Mouse (Mus musculus) small intestine, adult 2 months (tissue): ENCODE results near the gene Wwp2. TPM values are rescaled to one million over a fixed set of nuclear protein-coding genes. Genes with fewer than 3 reads are reported as not detected.

Experiments
- H3K27ac ChIP-seq: fragments of 200-500 bp; 2 replicates; pipeline ENCODE4 v1.5.1; 2012; ENCODE audit warnings: low read depth, low read length, control low read depth, inconsistent platforms; ENCODE audit not compliant: insufficient read depth
- H3K27me3 ChIP-seq: fragments of 200-500 bp; 2 replicates; pipeline ENCODE4 v1.6.1; 2012; ENCODE audit warnings: mild to moderate bottlenecking, moderate library complexity, low read length, inconsistent platforms; ENCODE audit not compliant: control insufficient read depth, insufficient read depth
- H3K36me3 ChIP-seq: fragments of 200-500 bp; 2 replicates; pipeline ENCODE4 v1.6.1; 2012; ENCODE audit warnings: mild to moderate bottlenecking, low read length, control low read depth, inconsistent platforms; ENCODE audit not compliant: control insufficient read depth, insufficient read depth
- H3K4me1 ChIP-seq: fragments of 200-500 bp; 2 replicates; pipeline ENCODE4 v1.6.1; 2012; ENCODE audit warnings: low read length, inconsistent platforms, mixed read lengths; ENCODE audit not compliant: control insufficient read depth, insufficient read depth, insufficient read length
- H3K4me3 ChIP-seq: fragments of 200-500 bp; 2 replicates; pipeline ENCODE4 v1.5.1; 2012; ENCODE audit warnings: low read depth, mild to moderate bottlenecking, control low read depth, inconsistent platforms, low read length, moderate library complexity
- CTCF ChIP-seq: fragments of 200-500 bp; IDR thresholded peaks from 2 replicates; pipeline ENCODE4 v1.5.1; 2012; ENCODE audit warnings: low read depth, mild to moderate bottlenecking, control low read depth, inconsistent platforms, low read length, moderate library complexity, mixed read lengths; ENCODE audit not compliant: insufficient replicate concordance, insufficient read length; ENCODE audit errors: extremely low read depth
- POLR2A ChIP-seq: fragments of 200-500 bp; IDR thresholded peaks from 2 replicates; pipeline ENCODE4 v1.6.1; 2012; ENCODE audit warnings: low read depth, mild to moderate bottlenecking, control low read depth, inconsistent platforms, low read length, moderate library complexity
- WGBS: fragments of 180-500 bp; shearing (Covaris S2); methylation state at CpG from one replicate; pipeline ENCODE4 v1.1.7; 2018; 5-methylcytosine and 5-hydroxymethylcytosine counted together
- polyA plus RNA-seq: library from polyadenylated mRNA; depleted of rRNA; stranded (reverse); fragments of >200 nt; gene quantifications from 2 replicates; pipeline ENCODE4 v1.2.3, GENCODE M21; 2012

Gene Wwp2
- polyA plus RNA-seq, 1 experiment, result 56.9 TPM

DNA sequence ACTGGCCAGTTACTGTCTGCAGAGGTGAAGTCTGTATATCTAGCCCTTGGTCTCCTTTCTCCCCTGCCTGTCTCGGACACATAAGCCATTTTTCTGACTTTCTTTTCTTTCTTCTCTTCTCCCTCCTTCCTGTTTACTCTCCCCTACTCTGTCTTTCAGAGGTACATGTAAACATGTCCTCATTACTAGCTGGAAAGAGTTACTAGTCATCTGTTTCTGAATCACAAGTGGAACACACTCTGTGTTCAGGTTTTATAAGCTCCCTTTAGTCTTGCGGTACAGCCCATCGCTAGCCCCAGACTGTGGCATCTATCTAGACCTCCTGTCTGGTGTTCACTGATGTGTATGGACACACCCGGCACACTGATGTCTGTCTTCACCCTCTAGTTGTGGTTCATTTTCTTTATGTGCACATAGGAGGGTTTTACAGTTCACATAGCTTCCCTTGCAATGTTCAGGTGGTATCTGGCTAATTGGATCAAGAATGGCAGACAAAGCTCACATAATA lies 12.3 kb downstream of the Wwp2 start:
- H3K36me3 ChIP-seq, result 0 out of 2 replicates have a peak, but pooled peaks cover 2% of the 10 kb centered on the region
- H3K27me3 ChIP-seq, result no peaks in the 10 kb centered on the region
- WGBS, result 71% methylated on average over 4 of the region's 4 CpGs
- no peak for TF ChIP-seq CTCF
- no peak for TF ChIP-seq POLR2A
- peaks cover 19% of the 10 kb centered on the region; the same call in 1 of the 2 replicates for H3K4me1 ChIP-seq
- H3K27ac ChIP-seq, result peak overlapping the region; percentile 75
- H3K4me3 ChIP-seq, result peak overlapping the region; percentile 20; the same call in 1 of the 2 replicates

DNA sequence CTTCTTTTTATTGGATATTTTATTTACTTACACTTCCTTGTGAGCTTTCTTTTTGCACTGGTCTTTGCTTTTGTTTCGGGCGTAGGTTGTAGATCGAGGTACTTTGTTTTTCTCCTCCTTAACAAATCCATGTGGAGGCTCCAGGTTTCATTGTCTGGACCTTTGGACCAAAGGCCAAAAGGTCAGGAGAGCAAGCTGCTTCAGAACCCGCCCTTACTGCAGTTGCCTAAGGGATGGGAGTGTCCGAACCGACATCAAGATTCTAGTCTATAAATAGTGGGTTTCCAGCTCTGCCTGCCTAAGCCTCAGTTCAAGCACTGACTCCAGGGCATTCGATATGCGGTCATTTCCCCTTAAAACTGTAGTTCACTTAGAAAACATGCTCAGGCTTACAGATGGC lies 13.0 kb downstream of the Wwp2 start:
- H3K27ac ChIP-seq, result peak overlapping the region; percentile 75
- no peaks in the 10 kb centered on the region for H3K27me3 ChIP-seq
- H3K36me3 ChIP-seq, result peaks cover 4% of the 10 kb centered on the region; the same call in 1 of the 2 replicates
- H3K4me1 ChIP-seq, result peaks cover 19% of the 10 kb centered on the region; the same call in 1 of the 2 replicates
- no peak for TF ChIP-seq POLR2A
- no peak for TF ChIP-seq CTCF
- WGBS, result 20% methylated on average over 8 of the region's 8 CpGs
- H3K4me3 ChIP-seq, result no peak overlapping the region

- TF ChIP-seq POLR2A (no peak), CTCF (no peak)
- no peak overlapping the region for H3K4me3 ChIP-seq
- H3K27me3 ChIP-seq, result no peaks in the 10 kb centered on the region
- 54% methylated on average over 6 of the region's 6 CpGs for WGBS
- H3K27ac ChIP-seq, result peak overlapping the region; percentile 75
- H3K4me1 ChIP-seq, result peaks cover 19% of the 10 kb centered on the region; the same call in 1 of the 2 replicates
- H3K36me3 ChIP-seq, result peaks cover 4% of the 10 kb centered on the region; the same call in 1 of the 2 replicates
These were observed 13.5 kb downstream of the Wwp2 start for GRCm38 (mm10) chr8:107449655-107450054.

GRCm38 (mm10) chr8:107451414-107452066 lies 15.4 kb downstream of the Wwp2 start:
- peaks cover 4% of the 10 kb centered on the region; the same call in 1 of the 2 replicates for H3K36me3 ChIP-seq
- no peaks in the 10 kb centered on the region for H3K27me3 ChIP-seq
- peaks cover 19% of the 10 kb centered on the region; the same call in 1 of the 2 replicates for H3K4me1 ChIP-seq
- H3K27ac ChIP-seq, result no peak overlapping the region
- no peak for TF ChIP-seq POLR2A
- TF ChIP-seq CTCF, result no peak
- H3K4me3 ChIP-seq, result no peak overlapping the region
- WGBS, result 88% methylated on average over 13 of the region's 13 CpGs

GRCm38 (mm10) chr8:107453386-107453785 lies 17.2 kb downstream of the Wwp2 start:
- no peaks in the 10 kb centered on the region for H3K27me3 ChIP-seq
- H3K4me1 ChIP-seq, result peaks cover 12% of the 10 kb centered on the region; the same call in 1 of the 2 replicates
- TF ChIP-seq CTCF, result no peak
- TF ChIP-seq POLR2A, result no peak
- no peak overlapping the region for H3K4me3 ChIP-seq
- 96% methylated on average over 11 of the region's 11 CpGs for WGBS
- no peak overlapping the region for H3K27ac ChIP-seq
- peaks cover 15% of the 10 kb centered on the region for H3K36me3 ChIP-seq

DNA sequence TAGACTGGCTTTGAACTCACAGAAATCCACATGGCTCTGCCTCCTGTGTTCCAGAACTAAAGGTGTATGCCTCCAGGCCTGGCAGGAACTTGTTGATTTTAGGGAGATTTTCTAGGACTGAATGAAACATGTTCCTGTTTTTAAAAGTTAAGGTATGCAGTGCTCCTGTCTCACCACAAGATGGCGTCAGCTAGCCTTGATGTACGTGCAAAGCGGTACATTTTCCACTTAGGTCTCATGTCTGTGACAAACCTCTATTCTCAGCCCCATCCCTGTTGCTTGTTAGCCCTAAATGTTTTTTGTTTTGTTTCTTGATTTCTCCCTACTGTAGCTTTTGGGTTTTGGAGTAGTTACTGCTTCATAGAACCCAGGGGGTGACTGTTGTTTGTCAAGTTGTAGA lies 19.1 kb downstream of the Wwp2 start:
- no peak for TF ChIP-seq CTCF
- no peak for TF ChIP-seq POLR2A
- no peak overlapping the region for H3K4me3 ChIP-seq
- H3K27ac ChIP-seq, result no peak overlapping the region
- H3K27me3 ChIP-seq, result no peaks in the 10 kb centered on the region
- WGBS, result 8% methylated on average over 3 of the region's 3 CpGs
- peaks cover 27% of the 10 kb centered on the region for H3K36me3 ChIP-seq
- H3K4me1 ChIP-seq, result no peaks in the 10 kb centered on the region

DNA sequence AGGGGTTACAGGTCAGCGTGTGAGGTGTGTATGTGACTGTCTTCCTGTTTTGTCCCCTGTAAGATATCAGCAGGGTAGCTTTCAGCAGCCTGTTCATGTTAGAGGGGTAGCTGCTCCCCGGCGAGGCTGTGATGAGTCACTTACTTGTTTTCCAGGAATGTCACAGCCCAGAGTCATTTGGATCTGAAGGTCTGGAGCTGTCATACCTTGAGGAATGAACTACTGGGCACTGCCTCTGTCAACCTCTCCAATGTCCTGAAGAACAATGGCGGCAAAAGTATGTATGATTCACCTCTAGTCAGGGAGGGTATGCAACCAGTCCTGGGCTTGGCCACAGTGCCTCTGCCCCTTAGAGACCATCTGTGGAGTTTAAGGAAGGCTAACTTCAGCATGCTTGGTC lies 21.6 kb downstream of the Wwp2 start:
- TF ChIP-seq CTCF, result no peak
- no peak for TF ChIP-seq POLR2A
- Histone ChIP-seq H3K4me3 (no peak overlapping the region), H3K36me3 (peaks cover 40% of the 10 kb centered on the region), H3K27ac (no peak overlapping the region), H3K4me1 (peaks cover 3% of the 10 kb centered on the region), H3K27me3 (no peaks in the 10 kb centered on the region)
- WGBS, result 86% methylated on average over 4 of the region's 4 CpGs
